Comparison of ENCODE assay signal across 39 mouse cellular contexts in genomic region chr11:33150364-33150763, GRCm38 (mm10). TPM values are rescaled to one million over a fixed set of nuclear protein-coding genes. Genes with fewer than 3 reads are reported as not detected.
"Had no signal": no experiment of that assay in that cellular context is flagged by ENCODE, and none has a peak within 500 bp of the region (broad histone marks: within the 10 kb centered on the region; RNA-seq: fewer than 3 reads in every experiment).

No protein-coding gene starts in this region.

- H3K9ac ChIP-seq: heart, embryonic 12.5 days; hindbrain, embryonic 14.5 days; intestine, embryonic 15.5 days; kidney, embryonic 15.5 days; limb, embryonic 13.5 days; limb, embryonic 15.5 days; liver, embryonic 12.5 days; liver, embryonic 14.5 days had no signal

- ATAC-seq: hindbrain, embryonic 16.5 days; inflammation-experienced regulatory T-cells, adult 6 months; intestine, embryonic 15.5 days; intestine, postnatal 0 days; liver, embryonic 12.5 days had no signal

- H3K9me3 ChIP-seq: heart, embryonic 10.5 days; heart, embryonic 12.5 days; intestine, embryonic 15.5 days; kidney, embryonic 15.5 days; limb, embryonic 13.5 days; limb, embryonic 15.5 days; liver, embryonic 12.5 days had no signal

- H3K27ac ChIP-seq: heart, embryonic 10.5 days; hindbrain, embryonic 14.5 days; intestine, embryonic 15.5 days; kidney, embryonic 15.5 days; kidney, postnatal 0 days; limb, embryonic 13.5 days; limb, embryonic 15.5 days; liver, embryonic 12.5 days; liver, embryonic 14.5 days had no signal

- H3K4me3 ChIP-seq: heart, embryonic 10.5 days; heart, embryonic 12.5 days; intestine, embryonic 15.5 days; kidney, embryonic 15.5 days; limb, embryonic 13.5 days; limb, embryonic 15.5 days; liver, embryonic 12.5 days had no signal

- DNase-seq: gastrocnemius, postnatal 14 days; gastrocnemius, postnatal 36 days; heart, adult 18-20 months; heart, postnatal 14 days; heart, postnatal 36 days; kidney, adult 18-20 months; kidney, adult 8-10 months; kidney, postnatal 14 days; kidney, postnatal 36 days; layer of hippocampus, adult 9-11 months; layer of hippocampus, postnatal 36 days had no signal

- H3K4me2 ChIP-seq: heart, embryonic 12.5 days; hindbrain, embryonic 14.5 days; intestine, embryonic 15.5 days; kidney, embryonic 15.5 days; limb, embryonic 13.5 days; limb, embryonic 15.5 days; liver, embryonic 12.5 days had no signal

RNA-seq across cellular contexts. Expression of gene Fgf18, which starts 3.2 kb away (rescaled TPM):
- total RNA-seq: hematopoietic stem cell, adult 5-6 weeks; liver, adult 2 months had no signal
- polyA plus RNA-seq: inflammation-experienced regulatory T-cells, adult 6 months; liver, adult 2 months had no signal

RNA-seq across cellular contexts. Expression of gene Tlx3, which starts 53.0 kb away (rescaled TPM):
- total RNA-seq: gastrocnemius, adult 18-20 months; gastrocnemius, postnatal 14 days; gastrocnemius, postnatal 36 days; heart, adult 18-20 months; heart, adult 8-10 months; heart, postnatal 14 days; heart, postnatal 36 days; hematopoietic stem cell, adult 5-6 weeks; layer of hippocampus, adult 18-20 months; layer of hippocampus, adult 8-10 months; layer of hippocampus, postnatal 14 days; layer of hippocampus, postnatal 36 days; left cerebral cortex, adult 18-20 months; left cerebral cortex, adult 8-10 months; left cerebral cortex, postnatal 10 days; left cerebral cortex, postnatal 36 days; liver, adult 2 months had no signal
- polyA plus RNA-seq: gonadal fat pad, adult 2 months; heart, embryonic 12.5 days; heart, embryonic 16.5 days; inflammation-experienced regulatory T-cells, adult 6 months; intestine, postnatal 0 days; kidney, postnatal 0 days; large intestine, adult 2 months; limb, embryonic 11.5 days; limb, embryonic 13.5 days; limb, embryonic 15.5 days; liver, adult 2 months; liver, embryonic 12.5 days; liver, embryonic 14.5 days had no signal
